In the genomic region with DNA sequence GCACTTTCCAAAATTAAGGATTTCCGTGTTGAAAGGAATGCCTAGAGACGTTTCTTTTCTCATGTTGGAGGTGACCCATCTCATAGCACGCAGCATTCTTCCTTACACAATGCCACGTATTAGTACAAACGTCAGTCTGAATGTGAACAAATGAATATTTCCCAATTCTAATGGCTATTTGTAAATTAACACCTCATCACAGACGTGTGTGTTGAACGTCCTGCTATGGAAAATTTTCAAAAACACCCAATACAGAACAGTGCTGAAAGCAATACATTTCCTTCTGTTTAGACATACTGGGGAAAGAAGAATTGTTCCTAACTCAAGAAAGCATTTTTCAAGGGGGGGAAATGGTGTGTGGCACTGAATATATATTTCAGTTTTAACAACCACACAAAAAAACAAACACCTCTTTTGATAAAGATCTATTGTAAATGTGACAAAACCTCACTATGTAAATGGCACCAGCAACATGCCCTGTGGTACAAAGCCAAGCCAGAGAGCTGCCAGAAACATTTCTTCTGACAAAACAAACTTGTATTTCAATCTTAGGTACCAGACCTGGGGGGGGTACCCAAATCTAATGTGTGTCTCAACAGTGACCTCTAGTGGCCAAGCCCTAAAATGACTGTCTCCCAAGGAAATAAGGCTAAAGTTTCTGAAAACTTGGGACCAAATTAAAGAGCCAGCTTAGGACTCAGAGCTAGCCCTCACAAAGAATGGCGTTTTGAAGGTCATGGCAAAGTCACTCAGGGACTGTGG, we compare ENCODE assay signal across 9 mouse cellular contexts. TPM values are rescaled to one million over a fixed set of nuclear protein-coding genes. Genes with fewer than 3 reads are reported as not detected.
DNase-seq lines count a peak whose midpoint lies in the region; ATAC-seq and TF ChIP-seq lines count a peak whose summit lies in the region.
"Had no signal": no experiment of that assay in that cellular context is flagged by ENCODE, and none has a peak within 500 bp of the region (broad histone marks: within the 10 kb centered on the region; RNA-seq: fewer than 3 reads in every experiment).

No protein-coding gene starts in this region.

- DNase-seq in heart, adult 11 months, result peak; percentile 91
- peak; percentile 8 for DNase-seq in cerebellum, adult 11 months
- peak; percentile 20 to 78 for DNase-seq in frontal cortex, adult 2 months (ENCODE audit: extremely low spot score in 1 of 2, low spot score in 1 of 2)
- DNase-seq in large intestine, adult 2 months (ENCODE audit: low read depth, low spot score), result peak; percentile 7
- DNase-seq in right cerebral cortex, adult 2 months (ENCODE audit: low spot score in 2 of 2), result peak; percentile 67 to 70

- whole genome bisulfite sequencing in heart, embryonic 12.5 days, result 70% methylated on average over 8 of the region's 8 CpGs
- WGBS in large intestine, adult 2 months, result 72% methylated on average over 8 of the region's 8 CpGs
- 36% methylated on average over 8 of the region's 8 CpGs for WGBS in lung, embryonic 15.5 days

- no peaks in the 10 kb centered on the region for H3K27me3 ChIP-seq in heart, embryonic 12.5 days (replicated peaks)
- H3K27me3 ChIP-seq in E14TG2a.4 (ENCODE audit: insufficient read depth, low read length), result no peaks in the 10 kb centered on the region
- no peaks in the 10 kb centered on the region for H3K27me3 ChIP-seq in lung, embryonic 15.5 days
- H3K27me3 ChIP-seq: liver, embryonic 15.5 days had no signal

- peaks cover 23% of the 10 kb centered on the region for H3K4me1 ChIP-seq in heart, embryonic 12.5 days (replicated peaks)
- peaks cover 6% of the 10 kb centered on the region; the same call in 1 of the 2 replicates for H3K4me1 ChIP-seq in E14TG2a.4 (replicated peaks; ENCODE audit: low read depth, low read length)
- no peaks in the 10 kb centered on the region for H3K4me1 ChIP-seq in lung, embryonic 15.5 days
- H3K4me1 ChIP-seq: liver, embryonic 15.5 days had no signal

- no peak overlapping the region for H3K4me2 ChIP-seq in heart, embryonic 12.5 days
- no peak overlapping the region for H3K4me2 ChIP-seq in lung, embryonic 15.5 days
- H3K4me2 ChIP-seq: liver, embryonic 15.5 days had no signal

- H3K9me3 ChIP-seq in heart, embryonic 12.5 days (replicated peaks), result no peaks in the 10 kb centered on the region
- H3K9me3 ChIP-seq in E14TG2a.4 (ENCODE audit: low read length), result no peaks in the 10 kb centered on the region
- no peaks in the 10 kb centered on the region for H3K9me3 ChIP-seq in lung, embryonic 15.5 days
- H3K9me3 ChIP-seq: liver, embryonic 15.5 days had no signal

- TF ChIP-seq CTCF in E14TG2a.4 (conservative IDR thresholded peaks at IDR 0.05; ENCODE audit: low read length), result peak; percentile 86

- no peak overlapping the region for H3K4me3 ChIP-seq in heart, embryonic 12.5 days
- H3K4me3 ChIP-seq in E14TG2a.4 (replicated peaks; ENCODE audit: low read length), result no peak overlapping the region
- H3K4me3 ChIP-seq in lung, embryonic 15.5 days, result no peak overlapping the region
- H3K4me3 ChIP-seq: liver, embryonic 15.5 days had no signal

- H3K36me3 ChIP-seq in heart, embryonic 12.5 days, result peaks cover 21% of the 10 kb centered on the region
- H3K36me3 ChIP-seq in E14TG2a.4 (ENCODE audit: insufficient read depth, low read length), result peaks cover 22% of the 10 kb centered on the region
- H3K36me3 ChIP-seq in lung, embryonic 15.5 days, result 0 out of 2 replicates have a peak, but pooled peaks cover 3% of the 10 kb centered on the region

- H3K9ac ChIP-seq in heart, embryonic 12.5 days, result no peak overlapping the region
- no peak overlapping the region for H3K9ac ChIP-seq in lung, embryonic 15.5 days
- H3K9ac ChIP-seq: liver, embryonic 15.5 days had no signal

- H3K27ac ChIP-seq in heart, embryonic 12.5 days (ENCODE audit: poor library complexity, severe bottlenecking), result no peak overlapping the region
- H3K27ac ChIP-seq in lung, embryonic 15.5 days, result no peak overlapping the region
- H3K27ac ChIP-seq: liver, embryonic 15.5 days had no signal

- no peak for ATAC-seq in heart, embryonic 12.5 days (ENCODE audit: insufficient number of reproducible peaks, low FRiP score)
- peak; percentile 64; the same call in 1 of the 2 replicates for ATAC-seq in lung, embryonic 15.5 days (ENCODE audit: borderline replicate concordance, extremely low read depth, low FRiP score, low TSS enrichment)

RNA-seq across cellular contexts. Expression of gene Rsu1, which starts 33.9 kb away (rescaled TPM):
- polyA plus RNA-seq in heart, embryonic 12.5 days (2016; fragmentation: Nextera tagmentation; extraction: Ambion mirVana), result 147 and 158 TPM in 2 replicates
- 41.8 and 46.5 TPM in 2 replicates for polyA plus RNA-seq in frontal cortex, adult 2 months (2012; rRNA removed)
- 35.2 and 45.9 TPM in 2 replicates for polyA plus RNA-seq in large intestine, adult 2 months (2012; rRNA removed)
- 165 and 168 TPM in 2 replicates for polyA plus RNA-seq in lung, embryonic 15.5 days (2015; fragmentation: Nextera tagmentation; extraction: Ambion mirVana)

Comparison
In these comparisons a context has a peak if more than half of its experiments do, and no peak if none do; other contexts are left out.
1. DNase-seq: peak in every context shown above with its lines; median percentile 91 in heart, adult 11 months; 68 in right cerebral cortex, adult 2 months; 49 in frontal cortex, adult 2 months; 8 in cerebellum, adult 11 months; 7 in large intestine, adult 2 months.